Mouse (Mus musculus) T-helper 2 cell (primary cell): ENCODE data around the gene Sbf2.

Source experiments
- in situ Hi-C: fragments of 300-600 bp; cut with MboI, MseI; formaldehyde crosslinking; loops from one replicate; pipeline ENCODE4 v1.15.1; 2025; ENCODE audit warnings: high pct_unique_total_duplicates

Sbf2 gene

GRCm38 (mm10) chr7:110315352-110315751 lies 299.4 kb downstream of the Sbf2 start:
- in situ Hi-C loops = no loop called here

GRCm38 (mm10) chr7:110314401-110314890 lies 300.3 kb downstream of the Sbf2 start:
- in situ Hi-C loops = no loop called here

GRCm38 (mm10) chr7:110313392-110314055 lies 301.2 kb downstream of the Sbf2 start:
- in situ Hi-C loops = no loop called here

- in situ Hi-C loops = no loop called here
These were observed 305.5 kb downstream of the Sbf2 start for GRCm38 (mm10) chr7:110309246-110309645.

GRCm38 (mm10) chr7:110307741-110308140 lies 307.0 kb downstream of the Sbf2 start:
- in situ Hi-C loops = no loop called here

- in situ Hi-C loops = no loop called here
These were observed 308.4 kb downstream of the Sbf2 start for GRCm38 (mm10) chr7:110306281-110306680.

GRCm38 (mm10) chr7:110305486-110305885 lies 309.2 kb downstream of the Sbf2 start:
- in situ Hi-C loops = no loop called here

- in situ Hi-C loops = no loop called here
These were observed 311.8 kb downstream of the Sbf2 start for GRCm38 (mm10) chr7:110302886-110303285.

GRCm38 (mm10) chr7:110298739-110299410 lies 315.8 kb downstream of the Sbf2 start:
- in situ Hi-C loops = no loop called here

GRCm38 (mm10) chr7:110298090-110298489 lies 316.6 kb downstream of the Sbf2 start:
- in situ Hi-C loops = no loop called here

GRCm38 (mm10) chr7:110297611-110298010 lies 317.1 kb downstream of the Sbf2 start:
- in situ Hi-C loops = no loop called here

- in situ Hi-C loops = no loop called here
These were observed 317.7 kb downstream of the Sbf2 start for GRCm38 (mm10) chr7:110296889-110297603.

GRCm38 (mm10) chr7:110289647-110290046 lies 325.1 kb downstream of the Sbf2 start:
- in situ Hi-C loops = loop anchor here (5.0 kb wide), 2 partner anchors 143 to 338 kb away; partner anchors contain the start of gene Adm

GRCm38 (mm10) chr7:110288731-110289191 lies 326.0 kb downstream of the Sbf2 start:
- in situ Hi-C loops = loop anchor here (5.0 kb wide), 2 partner anchors 144 to 339 kb away; partner anchors contain the start of gene Adm

GRCm38 (mm10) chr7:110288191-110288604 lies 326.5 kb downstream of the Sbf2 start:
- in situ Hi-C loops = loop anchor here (5.0 kb wide), 2 partner anchors 144 to 339 kb away; partner anchors contain the start of gene Adm

- in situ Hi-C loops = loop anchor here (5.0 kb wide), 2 partner anchors 145 to 340 kb away; partner anchors contain the start of gene Adm
These were observed 327.1 kb downstream of the Sbf2 start for GRCm38 (mm10) chr7:110287476-110288071.

GRCm38 (mm10) chr7:110286838-110287475 lies 327.8 kb downstream of the Sbf2 start:
- in situ Hi-C loops = loop anchor here (5.0 kb wide), 2 partner anchors 145 to 340 kb away; partner anchors contain the start of gene Adm

GRCm38 (mm10) chr7:110286198-110286732 lies 328.5 kb downstream of the Sbf2 start:
- in situ Hi-C loops = loop anchor here (5.0 kb wide), 2 partner anchors 146 to 341 kb away; partner anchors contain the start of gene Adm

- in situ Hi-C loops = loop anchor here (5.0 kb wide), 2 partner anchors 147 to 342 kb away; partner anchors contain the start of gene Adm
These were observed 328.9 kb downstream of the Sbf2 start for GRCm38 (mm10) chr7:110285849-110286151.

GRCm38 (mm10) chr7:110285076-110285848 lies 329.5 kb downstream of the Sbf2 start:
- in situ Hi-C loops = loop anchor here (5.0 kb wide), 2 partner anchors 147 to 342 kb away; partner anchors contain the start of gene Adm
